Mouse (Mus musculus) CD8-positive naive resting alpha-beta T cell, adult 2 months (primary cell): ENCODE measurements around the gene Ap5s1.
A peak's percentile ranks its signal among the peaks of the same experiment; 100 is the strongest.
"Not testable (repeated sequence)": the region's sequence is repeated elsewhere in the genome, so short reads cannot be mapped to it uniquely, and the experiment has no call there.

ENCODE experiments used
- DNase-seq, 2 experiments: peaks; one replicate each; pipeline ENCODE4 v3.0.0; 2022; ENCODE audit warnings: low read depth in 2 of 2, low spot score in 2 of 2

The Ap5s1 gene

DNA sequence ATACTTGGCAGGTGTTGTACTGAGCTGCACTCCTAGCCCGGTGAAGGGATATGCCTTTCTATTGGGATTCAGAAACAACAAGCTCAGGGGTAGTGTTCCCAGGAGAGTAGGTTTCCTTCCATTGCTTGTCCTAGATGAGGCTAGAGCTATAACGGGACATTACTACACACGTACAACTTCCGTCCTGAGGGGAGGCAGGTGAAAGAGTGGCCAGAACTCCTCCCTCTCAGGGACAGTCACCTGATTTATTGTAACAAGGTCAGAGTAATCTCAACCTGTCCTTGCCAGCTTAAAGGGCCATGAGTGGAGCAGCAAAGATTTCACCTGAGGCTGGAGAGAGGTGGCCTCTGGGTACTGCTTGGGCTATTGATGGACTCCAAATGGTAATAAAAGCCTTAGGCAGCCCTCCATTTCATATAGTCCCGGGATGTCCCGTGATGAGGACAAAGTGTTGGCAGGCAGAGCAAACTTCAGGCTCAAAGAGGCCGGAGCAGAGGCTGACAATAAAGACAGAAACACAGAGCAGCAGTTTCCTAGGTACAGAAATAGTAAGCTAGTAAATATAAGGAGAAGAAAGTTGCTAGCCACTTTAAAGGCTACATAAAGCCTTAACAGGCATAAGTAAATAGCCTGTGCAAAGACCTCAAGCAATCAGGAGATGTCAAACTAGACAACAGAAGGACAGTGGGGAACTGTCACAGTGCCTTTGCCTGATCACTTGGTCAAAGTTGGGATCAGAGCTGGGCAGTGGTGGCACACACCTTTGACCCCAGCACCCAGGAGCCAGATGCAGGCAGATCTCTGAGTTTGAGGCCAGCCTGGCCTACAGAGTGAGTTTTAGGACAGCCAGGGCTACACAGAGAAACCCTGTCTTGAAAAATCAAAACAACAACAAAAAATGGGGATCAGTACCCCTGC, 9.3 kb downstream of the Ap5s1 start:
- no peak for DNase-seq

DNA sequence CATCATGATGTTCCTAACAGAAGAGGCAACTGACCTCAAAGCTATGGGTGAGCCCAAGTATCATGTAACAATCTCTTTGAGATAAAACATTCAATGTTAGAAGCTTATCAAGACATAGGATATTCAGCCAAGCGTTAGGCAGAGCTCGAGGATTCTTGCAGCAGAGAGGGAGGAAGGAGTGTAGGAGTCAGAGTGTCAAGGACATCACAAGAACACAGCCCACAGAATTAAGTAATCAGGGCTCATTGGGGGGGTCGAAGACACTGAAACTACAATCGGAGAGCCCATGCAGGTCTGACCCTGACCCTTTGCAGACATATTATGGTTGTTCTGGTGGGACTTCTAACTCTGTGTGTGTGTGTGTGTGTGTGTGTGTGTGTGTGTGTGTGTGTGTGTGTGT, 13.2 kb downstream of the Ap5s1 start:
- DNase-seq, result no peak

- no peak for DNase-seq
Measured at GRCm38 (mm10) chr2:131221853-131222515, 15.1 kb downstream of the Ap5s1 start.

GRCm38 (mm10) chr2:131222562-131222961, 15.7 kb downstream of the Ap5s1 start:
- no peak for DNase-seq

DNA sequence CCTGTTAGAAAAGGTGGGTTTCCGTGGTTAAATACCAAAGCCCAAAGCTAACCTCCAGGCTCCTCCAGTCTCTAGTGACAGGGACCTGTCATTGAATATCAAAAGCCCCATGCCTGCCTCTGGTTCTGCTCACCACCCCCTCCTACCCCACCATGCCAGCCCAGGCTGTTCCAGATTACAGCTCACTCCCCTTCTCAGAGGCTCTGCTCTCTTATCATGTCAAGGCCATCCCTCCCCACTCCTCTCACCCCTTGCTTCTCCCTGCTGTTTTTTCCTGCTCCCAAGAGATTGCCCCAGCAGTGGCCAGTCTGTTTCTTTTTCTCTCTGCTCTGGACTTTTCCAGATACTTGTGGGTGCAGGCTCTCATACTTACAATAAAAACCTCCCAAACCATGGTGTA, 16.7 kb downstream of the Ap5s1 start:
- no peak for DNase-seq

DNA sequence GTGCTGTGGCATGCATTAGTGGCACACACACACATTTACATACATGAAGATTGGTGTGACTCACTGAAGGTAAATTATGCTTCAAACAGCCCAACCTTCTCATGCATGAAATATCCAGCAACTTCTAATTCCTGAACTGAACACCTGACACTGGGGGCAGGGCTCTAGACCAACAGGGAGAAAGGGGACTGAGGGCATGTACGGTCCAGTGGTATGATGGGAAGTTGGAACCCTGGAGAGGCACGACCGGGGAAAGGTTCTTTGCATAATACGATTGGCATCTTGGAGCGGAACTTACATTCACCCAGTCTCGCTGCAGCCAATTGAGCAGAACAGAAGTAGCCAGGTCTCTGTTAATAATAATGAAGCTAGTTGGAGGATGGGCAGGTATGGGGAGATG, 18.3 kb downstream of the Ap5s1 start:
- no peak for DNase-seq

GRCm38 (mm10) chr2:131226669-131227068, 19.8 kb downstream of the Ap5s1 start:
- DNase-seq, result not testable (repeated sequence)

- DNase-seq, result no peak
Measured at GRCm38 (mm10) chr2:131227243-131227642, 20.4 kb downstream of the Ap5s1 start.

GRCm38 (mm10) chr2:131232558-131232957, 25.7 kb downstream of the Ap5s1 start:
- no peak for DNase-seq

DNA sequence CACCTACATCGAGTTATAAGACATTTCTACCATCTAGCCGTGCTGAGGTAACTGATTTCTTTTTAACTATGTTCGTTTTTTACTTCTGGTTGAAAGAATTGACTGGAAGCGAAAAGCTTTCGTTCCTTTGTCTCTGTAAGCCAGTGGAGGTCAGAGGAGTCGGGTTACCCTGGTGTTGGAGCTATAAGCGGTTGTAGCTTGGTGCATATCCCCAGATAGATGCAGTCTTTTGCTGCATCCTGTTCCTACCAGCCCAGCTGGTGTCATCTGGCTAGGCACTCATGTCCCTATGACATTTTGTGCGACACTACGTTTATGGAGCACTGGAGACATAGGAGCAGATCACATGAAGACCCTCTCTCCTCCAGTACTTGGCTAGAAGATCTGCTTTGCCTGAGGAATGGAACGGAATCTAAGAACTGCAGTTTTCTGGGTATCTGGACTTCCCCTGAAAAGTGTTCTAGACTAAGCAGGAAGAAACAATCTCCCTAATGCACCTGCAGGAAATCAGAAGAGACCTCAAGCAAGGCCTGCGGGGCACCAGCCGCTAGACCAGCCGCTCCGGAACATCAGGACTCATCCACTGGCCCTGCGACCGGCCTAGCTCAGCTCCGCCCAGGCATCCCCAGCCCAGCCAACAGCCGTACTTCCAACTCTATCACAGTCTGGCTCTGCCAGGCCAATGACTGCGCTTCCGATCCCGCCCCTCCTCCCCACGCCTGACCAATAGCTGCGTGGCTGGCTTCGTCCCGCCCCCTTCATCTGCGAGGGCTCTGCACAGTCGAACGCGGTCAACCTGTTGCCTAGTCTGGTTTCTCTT, 26.6 kb downstream of the Ap5s1 start, which contains the start of gene Mavs:
Gene Mavs (plus strand): TSS at position 757 of the 820 bp plus-strand sequence.
- DNase-seq, result peak; percentile 87 to 91

DNA sequence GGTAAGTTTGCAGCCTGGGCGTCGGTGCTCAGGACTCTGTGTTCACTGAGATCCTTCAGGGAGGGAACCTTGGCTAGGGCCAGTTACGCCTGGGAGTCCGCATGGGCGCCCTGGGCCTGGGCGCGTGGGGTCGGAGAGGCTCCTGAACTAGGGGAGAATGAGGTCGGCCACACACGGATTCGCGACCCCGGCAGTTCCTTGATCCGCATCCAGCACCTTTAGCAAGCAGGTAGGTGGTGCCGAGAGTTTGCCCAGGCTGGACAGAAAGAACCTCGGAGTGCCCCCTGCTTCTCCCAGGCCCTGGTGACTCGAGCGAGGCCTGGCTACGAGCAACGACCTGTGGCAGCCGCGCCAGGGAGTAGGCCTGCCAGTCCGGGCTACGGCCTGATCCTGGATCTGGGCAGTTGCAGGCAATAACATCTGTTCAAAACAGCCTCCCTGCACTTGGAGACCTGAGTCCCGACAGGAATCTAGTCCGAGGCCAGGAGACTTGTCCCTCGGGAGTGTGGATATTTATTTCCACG, 27.3 kb downstream of the Ap5s1 start:
- no peak for DNase-seq

DNA sequence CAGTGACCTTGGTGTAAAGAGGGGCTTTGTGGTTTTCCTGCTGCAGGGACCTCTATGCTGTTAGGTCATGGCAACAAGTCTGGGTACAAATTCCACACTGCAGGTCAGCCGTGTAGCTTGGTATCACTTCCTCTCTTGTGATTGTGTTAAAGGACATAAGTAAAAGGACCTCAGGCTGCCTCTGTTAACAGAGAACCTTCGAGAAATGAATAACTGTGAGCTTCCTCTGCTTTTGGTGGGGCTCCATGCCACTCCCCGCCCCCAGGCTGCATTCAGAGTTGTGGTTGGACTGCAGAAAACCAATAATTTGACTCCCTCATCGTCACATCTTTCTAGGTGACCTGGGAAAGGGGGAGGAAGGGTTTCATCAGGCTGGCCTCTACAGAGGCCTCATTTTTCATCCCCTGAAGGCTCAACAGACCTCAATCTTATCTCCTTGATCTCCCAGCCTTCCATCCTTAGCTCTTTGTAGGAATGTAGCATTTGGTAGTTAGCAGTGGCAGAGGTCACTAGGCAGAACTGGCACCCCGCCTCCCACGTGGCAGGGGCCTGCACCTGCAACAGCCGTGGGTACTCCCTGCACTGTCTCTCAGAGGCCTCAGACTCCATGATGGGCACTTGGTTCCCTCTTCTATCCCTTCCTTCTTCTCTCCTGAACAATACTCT, 28.2 kb downstream of the Ap5s1 start:
- no peak for DNase-seq

DNA sequence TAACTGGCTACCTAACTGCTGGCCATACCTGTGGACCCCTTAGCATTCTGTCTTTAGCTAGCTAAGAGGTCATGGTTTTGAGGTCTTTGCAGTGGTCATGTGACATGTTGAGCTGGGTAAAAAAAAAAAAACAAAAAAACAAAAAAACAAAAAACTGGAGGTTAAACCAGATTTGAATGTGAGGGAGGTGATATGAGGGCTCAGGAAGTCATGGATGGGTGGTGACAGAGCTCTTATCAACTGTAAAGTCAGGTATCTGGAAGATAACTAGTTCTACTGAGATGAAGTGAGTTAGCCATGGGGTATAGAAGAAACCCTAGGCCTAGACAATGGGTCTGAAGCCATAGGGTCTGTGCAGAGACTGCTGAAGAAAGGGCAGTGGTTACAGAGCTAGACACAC, 35.3 kb downstream of the Ap5s1 start:
- DNase-seq, result no peak

DNA sequence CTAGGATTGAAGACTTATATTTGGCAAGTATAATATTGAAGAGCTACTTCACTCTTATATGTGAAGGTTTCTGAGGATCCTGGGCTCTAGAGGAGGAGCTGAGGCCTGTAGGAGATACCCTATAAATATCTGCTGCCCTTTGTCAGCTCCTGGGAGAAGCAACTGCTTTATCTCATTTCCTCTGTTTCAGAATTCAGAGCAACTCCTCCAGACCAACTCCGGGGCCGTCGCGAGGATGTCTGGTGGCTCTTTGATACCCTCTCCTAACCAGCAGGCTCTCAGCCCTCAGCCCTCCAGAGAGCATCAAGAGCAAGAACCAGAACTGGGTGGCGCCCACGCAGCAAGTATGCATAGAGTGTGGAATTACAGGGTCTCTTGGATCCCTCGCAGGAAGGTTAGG, 36.1 kb downstream of the Ap5s1 start:
- no peak for DNase-seq

DNA sequence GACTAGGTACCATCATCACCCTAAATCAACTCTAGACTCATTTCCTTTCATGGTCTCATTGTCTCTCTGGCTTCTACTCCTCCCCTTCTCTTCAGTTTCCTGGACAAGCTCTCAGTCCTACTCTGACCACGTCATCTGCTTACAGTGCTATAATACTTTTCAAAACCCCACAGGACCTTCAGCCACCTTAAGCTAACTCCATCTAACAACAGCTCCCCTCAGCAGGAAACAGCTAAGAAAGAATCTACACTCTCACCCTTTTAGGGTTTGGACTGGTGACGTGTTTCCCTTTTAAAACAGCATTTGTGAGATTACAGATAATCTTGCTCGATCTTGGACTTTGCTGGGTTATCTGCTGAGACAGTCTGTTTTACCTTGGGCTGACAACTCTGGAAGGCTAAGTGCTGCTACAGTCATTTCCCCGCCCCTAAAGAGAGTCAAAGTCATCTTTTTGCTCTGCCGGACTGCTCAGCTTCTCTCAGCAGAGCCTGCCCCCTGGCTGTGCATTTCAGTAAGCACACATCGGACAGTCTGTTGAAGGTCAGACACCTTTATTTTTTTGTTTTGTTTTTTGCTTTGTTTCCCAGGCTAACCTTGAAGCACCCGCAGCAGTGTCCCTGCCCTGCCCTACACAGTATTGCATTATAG, 46.9 kb downstream of the Ap5s1 start:
- DNase-seq, result peak; percentile 27 to 31

- no peak for DNase-seq
Measured at GRCm38 (mm10) chr2:131254329-131254713, 47.4 kb downstream of the Ap5s1 start.

GRCm38 (mm10) chr2:131255738-131256137, 48.9 kb downstream of the Ap5s1 start:
- DNase-seq, result no peak

GRCm38 (mm10) chr2:131258693-131259092, 51.8 kb downstream of the Ap5s1 start:
- DNase-seq, result no peak

DNA sequence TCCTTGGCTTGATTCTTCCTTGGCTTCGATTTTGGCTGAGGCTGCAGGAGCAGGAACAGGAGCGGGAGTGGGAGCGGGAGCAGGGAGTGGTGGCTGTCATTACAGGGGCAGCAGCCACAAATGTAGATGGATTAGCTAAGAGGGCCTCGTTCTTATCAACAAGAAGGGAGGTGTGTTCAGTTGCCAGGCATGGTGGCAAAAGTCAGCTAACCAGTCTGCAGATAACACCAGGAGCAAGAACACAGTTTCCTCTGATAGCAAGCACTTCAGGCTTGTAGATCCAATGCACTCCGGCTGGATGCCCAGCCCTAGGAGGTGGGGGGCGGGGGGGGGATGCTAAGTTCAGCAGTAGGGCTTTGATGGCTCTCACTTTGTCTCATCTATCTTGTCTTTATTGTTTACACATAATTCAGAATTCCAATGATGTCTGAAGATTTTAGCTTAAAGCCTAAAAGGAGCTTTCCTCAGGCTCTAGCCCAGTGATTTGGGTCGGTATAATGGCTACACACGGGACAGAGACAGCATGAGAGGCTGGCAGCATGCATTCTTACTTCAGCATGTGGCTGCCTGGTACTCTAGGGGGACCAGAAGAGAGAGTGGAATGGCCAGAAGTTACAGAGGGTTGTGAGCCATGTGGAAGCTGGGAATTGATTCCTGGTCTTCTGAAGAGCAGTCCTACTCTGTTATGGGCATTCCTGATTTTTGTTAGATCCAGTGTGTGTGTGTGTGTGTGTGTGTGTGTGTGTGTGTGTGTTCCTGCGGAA, 53.8 kb downstream of the Ap5s1 start:
- no peak for DNase-seq
